Mouse (Mus musculus) erythroblast, embryonic 14.5 days (primary cell): Measurements from ENCODE around the gene Slc25a39.

ENCODE experiments used
- GATA1 ChIP-seq: IDR thresholded peaks from 2 replicates; pipeline ENCODE4 v1.6.1; 2012; ENCODE audit warnings: low read length, inconsistent platforms, mixed read lengths
- TAL1 ChIP-seq: IDR thresholded peaks from 3 replicates; pipeline ENCODE4 v1.6.1; 2012; ENCODE audit warnings: low read length, inconsistent platforms, mixed read lengths

DNA sequence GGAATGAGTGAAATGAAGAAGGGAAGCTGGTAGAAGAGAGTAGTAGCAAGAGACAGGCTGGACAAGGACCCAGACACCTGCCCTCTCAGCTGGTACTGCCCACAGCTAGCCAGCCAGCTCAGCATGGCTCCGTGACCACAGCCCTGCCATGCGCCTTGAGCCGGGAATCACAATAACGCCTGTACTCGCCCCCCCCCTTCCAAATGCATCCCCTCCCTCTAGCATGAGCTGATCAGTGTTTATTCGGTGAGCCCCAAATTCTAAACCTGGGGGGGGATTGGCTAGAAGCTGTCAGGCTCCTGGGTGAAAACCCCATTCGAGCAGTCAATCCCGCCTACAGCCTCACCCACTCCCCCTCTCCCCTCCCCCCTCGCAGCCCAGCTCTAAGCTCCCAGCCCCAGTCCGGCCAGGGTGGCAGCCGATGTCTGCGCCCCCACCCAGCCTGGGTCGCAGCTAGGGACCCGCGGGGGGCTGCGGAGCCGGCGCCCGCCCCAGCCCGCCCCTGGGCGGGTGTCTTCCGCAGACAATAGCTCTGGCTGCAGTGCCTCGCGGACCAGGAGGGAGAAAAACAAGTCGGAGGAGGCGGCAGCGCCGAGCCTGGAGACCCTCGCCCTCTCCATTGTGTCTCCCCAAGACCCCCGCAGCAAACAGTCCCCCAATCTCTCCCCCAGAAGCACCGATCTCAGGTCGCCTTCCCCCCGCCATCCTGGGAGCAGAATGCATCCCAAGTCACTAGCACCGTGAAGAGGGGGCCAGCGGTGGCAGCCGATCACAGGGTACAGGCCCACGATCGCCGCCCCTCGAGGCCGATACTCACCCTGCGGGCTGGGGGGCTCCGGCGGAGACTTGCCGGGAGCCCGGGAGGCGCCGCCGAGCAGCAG is 39.1 kb upstream of the Slc25a39 start:
- no peak for TF ChIP-seq TAL1
- no peak for TF ChIP-seq GATA1
